In the genomic region with DNA sequence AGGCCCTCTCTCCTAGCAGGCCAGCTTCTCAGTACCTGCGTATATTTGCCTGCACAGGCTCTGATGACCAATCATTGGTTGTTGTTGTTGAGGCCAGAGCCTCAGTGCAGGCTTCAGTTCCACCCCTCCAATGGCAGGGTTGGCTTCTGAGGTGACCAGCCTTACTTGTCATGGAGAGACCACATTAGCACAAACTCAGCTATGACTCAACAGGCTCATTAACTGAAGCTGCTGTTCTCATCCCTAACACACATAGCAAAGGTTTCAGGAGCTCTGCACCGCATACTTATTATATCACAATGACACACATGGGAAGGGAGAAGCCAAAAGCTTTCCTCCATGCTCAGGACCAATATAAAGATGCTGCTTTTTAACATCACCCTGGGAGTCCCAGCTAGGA, we compare ENCODE assay signal across 24 mouse cellular contexts.
"Had no signal": no experiment of that assay in that cellular context is flagged by ENCODE, and none has a peak within 500 bp of the region (broad histone marks: within the 10 kb centered on the region; RNA-seq: fewer than 3 reads in every experiment).

No protein-coding gene starts in this region.

- ATAC-seq: hindbrain, postnatal 0 days; intestine, embryonic 16.5 days; liver, embryonic 12.5 days had no signal

- H3K4me3 ChIP-seq: gastrocnemius, adult 2 months; heart, adult 2 months; heart, embryonic 12.5 days; hindbrain, embryonic 13.5 days; hindbrain, embryonic 15.5 days; kidney, embryonic 15.5 days; limb, embryonic 13.5 days; limb, embryonic 15.5 days; liver, embryonic 12.5 days had no signal

- H3K9me3 ChIP-seq: heart, embryonic 12.5 days; hindbrain, embryonic 15.5 days; kidney, embryonic 15.5 days; limb, embryonic 13.5 days; limb, embryonic 15.5 days; liver, embryonic 12.5 days had no signal

- H3K27ac ChIP-seq: gastrocnemius, adult 2 months; heart, adult 2 months; hindbrain, embryonic 13.5 days; hindbrain, embryonic 15.5 days; hindbrain, postnatal 0 days; kidney, embryonic 15.5 days; kidney, postnatal 0 days; limb, embryonic 13.5 days; limb, embryonic 15.5 days; liver, embryonic 12.5 days had no signal

- H3K27me3 ChIP-seq: heart, embryonic 12.5 days; hindbrain, embryonic 13.5 days; hindbrain, embryonic 15.5 days; kidney, embryonic 15.5 days; limb, embryonic 13.5 days; limb, embryonic 15.5 days; liver, embryonic 12.5 days had no signal

- DNase-seq: gastrocnemius, adult 2 months; gastrocnemius, postnatal 10 days; gastrocnemius, postnatal 36 days; heart, adult 11 months; heart, adult 2 months; heart, postnatal 10 days; kidney, adult 11 months; kidney, adult 2 months; kidney, adult 9 months; kidney, postnatal 14 days; kidney, postnatal 36 days; layer of hippocampus, adult 9-11 months; layer of hippocampus, postnatal 36 days; left cerebral cortex, postnatal 4 days had no signal

- H3K4me1 ChIP-seq: hindbrain, embryonic 13.5 days; hindbrain, embryonic 15.5 days; limb, embryonic 13.5 days; limb, embryonic 15.5 days had no signal

- H3K36me3 ChIP-seq: hindbrain, embryonic 13.5 days; hindbrain, embryonic 15.5 days had no signal
